Mouse (Mus musculus): ENCODE data around the gene Ghitm. TPM values are rescaled to one million over a fixed set of nuclear protein-coding genes. Genes with fewer than 3 reads are reported as not detected.

The Ghitm gene
- total RNA-seq, 1 experiment, result 75.1 TPM

DNA sequence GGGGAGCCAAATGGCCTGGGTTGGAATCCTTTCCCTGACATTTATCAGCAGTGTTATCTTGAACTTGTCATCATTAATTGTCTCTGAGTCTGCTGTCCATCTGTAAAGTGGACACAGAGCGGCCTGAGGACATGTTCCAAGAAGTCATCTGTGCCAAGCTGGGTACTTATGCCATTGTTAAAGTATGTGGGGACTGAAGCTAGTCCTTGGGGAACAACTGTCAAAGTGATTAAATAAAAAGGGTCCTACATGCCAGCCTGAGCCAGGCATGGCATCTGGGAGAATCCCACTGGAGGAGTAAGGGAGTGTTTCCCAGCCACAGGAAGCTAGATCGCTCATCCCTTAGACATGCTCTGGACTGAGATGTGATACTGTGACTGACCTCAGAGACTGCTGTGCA, 24.6 kb downstream of the Ghitm start:
- in situ Hi-C loops (cut with MboI; ENCODE audit: low sequenced_read_pairs in 2 of 2, unreplicated experiment in 2 of 2), result no loop called here
- Histone ChIP-seq H3K4me1 (ENCODE audit: control insufficient read depth in 2 of 2, insufficient read depth in 2 of 2, low read length in 2 of 2, poor library complexity in 1 of 2) (no peaks in the 10 kb centered on the region), H3K27ac (ENCODE audit: insufficient read depth, low read depth, low read length, poor library complexity, severe bottlenecking) (no peak overlapping the region), H3K9ac (ENCODE audit: insufficient read depth, low read depth, low read length, poor library complexity, severe bottlenecking) (no peak overlapping the region), H3K9me3 (ENCODE audit: control insufficient read depth, insufficient read depth, low read depth, low read length) (no peaks in the 10 kb centered on the region), H3K4me3 (ENCODE audit: insufficient read depth in 1 of 2, low read depth in 1 of 2, low read length in 2 of 2, poor library complexity in 1 of 2, severe bottlenecking in 1 of 2) (no peak overlapping the region), H3K36me3 (ENCODE audit: control insufficient read depth, insufficient read depth, low read length, poor library complexity, severe bottlenecking) (no peaks in the 10 kb centered on the region)
- DNase-seq (ENCODE audit: low read depth, low spot score), result no peak
- TF ChIP-seq MAFK (IDR thresholded peaks at IDR 0.05; ENCODE audit: insufficient read depth, low read depth, low read length) (no peak), ZC3H11A (IDR thresholded peaks at IDR 0.05; ENCODE audit: borderline replicate concordance, low read depth, low read length) (no peak), ZNF384 (IDR thresholded peaks at IDR 0.05; ENCODE audit: low read depth, low read length) (no peak)

DNA sequence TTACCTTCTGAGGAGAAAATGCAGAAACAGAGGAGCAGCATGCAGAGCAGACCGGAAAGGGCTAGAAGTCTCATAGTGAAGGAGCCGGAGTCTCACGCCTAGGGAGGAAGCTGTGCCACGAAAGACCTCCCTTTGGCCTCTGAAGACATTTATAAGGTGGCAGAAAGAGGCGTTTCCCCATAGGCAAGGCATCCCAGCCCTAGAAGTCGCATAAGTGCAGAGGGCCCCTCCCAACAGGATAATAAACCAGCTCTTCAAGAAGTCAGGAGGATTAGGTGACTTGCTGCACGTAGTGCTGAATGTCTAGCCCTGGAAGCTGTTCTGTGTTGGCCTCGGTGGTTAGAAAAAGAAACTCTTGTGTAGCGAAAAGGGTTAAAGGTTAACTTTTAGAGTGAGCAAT, 25.1 kb downstream of the Ghitm start:
- DNase-seq (ENCODE audit: low read depth, low spot score), result no peak
- TF ChIP-seq ZC3H11A (IDR thresholded peaks at IDR 0.05; ENCODE audit: borderline replicate concordance, low read depth, low read length), result no peak
- TF ChIP-seq CHD2 (IDR thresholded peaks at IDR 0.05; ENCODE audit: low read depth, low read length), result no peak
- TF ChIP-seq ZNF384 (IDR thresholded peaks at IDR 0.05; ENCODE audit: low read depth, low read length), result no peak
- no peak for TF ChIP-seq HCFC1 (IDR thresholded peaks at IDR 0.05; ENCODE audit: borderline replicate concordance, insufficient read depth, low read length)
- TF ChIP-seq MAFK (IDR thresholded peaks at IDR 0.05; ENCODE audit: insufficient read depth, low read depth, low read length), result no peak
- no peaks in the 10 kb centered on the region for H3K4me1 ChIP-seq (ENCODE audit: control insufficient read depth in 2 of 2, insufficient read depth in 2 of 2, low read length in 2 of 2, poor library complexity in 1 of 2)

GRCm38 (mm10) chr14:37109460-37109859, 25.6 kb downstream of the Ghitm start:
- in situ Hi-C loops (cut with MboI; ENCODE audit: low sequenced_read_pairs in 2 of 2, unreplicated experiment in 2 of 2), result no loop called here
- DNase-seq (ENCODE audit: low read depth, low spot score), result no peak
- Histone ChIP-seq H3K36me3 (ENCODE audit: control insufficient read depth, insufficient read depth, low read length, poor library complexity, severe bottlenecking) (no peaks in the 10 kb centered on the region), H3K4me3 (ENCODE audit: insufficient read depth in 1 of 2, low read depth in 1 of 2, low read length in 2 of 2, poor library complexity in 1 of 2, severe bottlenecking in 1 of 2) (no peak overlapping the region), H3K4me1 (ENCODE audit: control insufficient read depth in 2 of 2, insufficient read depth in 2 of 2, low read length in 2 of 2, poor library complexity in 1 of 2) (no peaks in the 10 kb centered on the region), H3K9me3 (ENCODE audit: control insufficient read depth, insufficient read depth, low read depth, low read length) (no peaks in the 10 kb centered on the region), H3K27ac (ENCODE audit: insufficient read depth, low read depth, low read length, poor library complexity, severe bottlenecking) (no peak overlapping the region), H3K9ac (ENCODE audit: insufficient read depth, low read depth, low read length, poor library complexity, severe bottlenecking) (no peak overlapping the region)
- TF ChIP-seq CHD2 (IDR thresholded peaks at IDR 0.05; ENCODE audit: low read depth, low read length) (no peak), HCFC1 (IDR thresholded peaks at IDR 0.05; ENCODE audit: borderline replicate concordance, insufficient read depth, low read length) (no peak), MAFK (IDR thresholded peaks at IDR 0.05; ENCODE audit: insufficient read depth, low read depth, low read length) (no peak), ZC3H11A (IDR thresholded peaks at IDR 0.05; ENCODE audit: borderline replicate concordance, low read depth, low read length) (no peak), ZNF384 (IDR thresholded peaks at IDR 0.05; ENCODE audit: low read depth, low read length) (no peak)

More for the DNA sequence above, 25.1 kb downstream of the Ghitm start:
- Histone ChIP-seq H3K36me3 (ENCODE audit: control insufficient read depth, insufficient read depth, low read length, poor library complexity, severe bottlenecking) (no peaks in the 10 kb centered on the region), H3K9ac (ENCODE audit: insufficient read depth, low read depth, low read length, poor library complexity, severe bottlenecking) (no peak overlapping the region), H3K27ac (ENCODE audit: insufficient read depth, low read depth, low read length, poor library complexity, severe bottlenecking) (no peak overlapping the region), H3K9me3 (ENCODE audit: control insufficient read depth, insufficient read depth, low read depth, low read length) (no peaks in the 10 kb centered on the region), H3K4me3 (ENCODE audit: insufficient read depth in 1 of 2, low read depth in 1 of 2, low read length in 2 of 2, poor library complexity in 1 of 2, severe bottlenecking in 1 of 2) (no peak overlapping the region)
- in situ Hi-C loops (cut with MboI; ENCODE audit: low sequenced_read_pairs in 2 of 2, unreplicated experiment in 2 of 2), result no loop called here

- no peaks in the 10 kb centered on the region for H3K36me3 ChIP-seq (ENCODE audit: control insufficient read depth, insufficient read depth, low read length, poor library complexity, severe bottlenecking)
- H3K4me3 ChIP-seq (ENCODE audit: insufficient read depth in 1 of 2, low read depth in 1 of 2, low read length in 2 of 2, poor library complexity in 1 of 2, severe bottlenecking in 1 of 2), result no peak overlapping the region
- H3K9me3 ChIP-seq (ENCODE audit: control insufficient read depth, insufficient read depth, low read depth, low read length), result no peaks in the 10 kb centered on the region
- H3K27ac ChIP-seq (ENCODE audit: insufficient read depth, low read depth, low read length, poor library complexity, severe bottlenecking), result no peak overlapping the region
- TF ChIP-seq ZNF384 (IDR thresholded peaks at IDR 0.05; ENCODE audit: low read depth, low read length) (no peak), HCFC1 (IDR thresholded peaks at IDR 0.05; ENCODE audit: borderline replicate concordance, insufficient read depth, low read length) (no peak)
- H3K9ac ChIP-seq (ENCODE audit: insufficient read depth, low read depth, low read length, poor library complexity, severe bottlenecking), result no peak overlapping the region
- no peaks in the 10 kb centered on the region for H3K4me1 ChIP-seq (ENCODE audit: control insufficient read depth in 2 of 2, insufficient read depth in 2 of 2, low read length in 2 of 2, poor library complexity in 1 of 2)
- no peak for DNase-seq (ENCODE audit: low read depth, low spot score)
- in situ Hi-C loops (cut with MboI; ENCODE audit: low sequenced_read_pairs in 2 of 2, unreplicated experiment in 2 of 2), result no loop called here
Measured at GRCm38 (mm10) chr14:37105846-37106245, 29.2 kb downstream of the Ghitm start.

DNA sequence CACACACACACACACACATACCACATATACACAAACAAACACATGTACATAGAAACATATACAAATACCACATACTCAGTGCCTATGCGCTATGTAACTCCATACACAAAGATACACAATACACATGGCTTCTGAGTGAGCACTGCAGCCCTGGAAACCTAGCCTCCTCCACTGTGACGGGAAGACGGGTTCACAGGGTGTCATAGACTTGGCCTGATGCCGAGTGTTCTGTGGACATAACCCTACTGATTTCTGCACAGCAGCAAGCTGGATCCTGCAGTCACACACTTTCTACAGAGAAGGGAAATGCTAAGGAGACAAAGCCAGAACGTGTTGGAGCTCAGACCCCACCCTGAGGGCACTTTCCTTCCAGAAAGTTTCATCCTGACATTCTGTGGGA, 30.3 kb downstream of the Ghitm start:
- Histone ChIP-seq H3K36me3 (ENCODE audit: control insufficient read depth, insufficient read depth, low read length, poor library complexity, severe bottlenecking) (no peaks in the 10 kb centered on the region), H3K27ac (ENCODE audit: insufficient read depth, low read depth, low read length, poor library complexity, severe bottlenecking) (no peak overlapping the region), H3K4me1 (ENCODE audit: control insufficient read depth in 2 of 2, insufficient read depth in 2 of 2, low read length in 2 of 2, poor library complexity in 1 of 2) (no peaks in the 10 kb centered on the region), H3K9me3 (ENCODE audit: control insufficient read depth, insufficient read depth, low read depth, low read length) (no peaks in the 10 kb centered on the region), H3K4me3 (ENCODE audit: insufficient read depth in 1 of 2, low read depth in 1 of 2, low read length in 2 of 2, poor library complexity in 1 of 2, severe bottlenecking in 1 of 2) (no peak overlapping the region), H3K9ac (ENCODE audit: insufficient read depth, low read depth, low read length, poor library complexity, severe bottlenecking) (no peak overlapping the region)
- in situ Hi-C loops (cut with MboI; ENCODE audit: low sequenced_read_pairs in 2 of 2, unreplicated experiment in 2 of 2), result no loop called here
- no peak for TF ChIP-seq HCFC1 (IDR thresholded peaks at IDR 0.05; ENCODE audit: borderline replicate concordance, insufficient read depth, low read length)
- no peak for TF ChIP-seq CHD2 (IDR thresholded peaks at IDR 0.05; ENCODE audit: low read depth, low read length)
- no peak for TF ChIP-seq ZC3H11A (IDR thresholded peaks at IDR 0.05; ENCODE audit: borderline replicate concordance, low read depth, low read length)
- no peak for TF ChIP-seq MAFK (IDR thresholded peaks at IDR 0.05; ENCODE audit: insufficient read depth, low read depth, low read length)
- no peak for TF ChIP-seq ZNF384 (IDR thresholded peaks at IDR 0.05; ENCODE audit: low read depth, low read length)
- no peak for DNase-seq (ENCODE audit: low read depth, low spot score)
